Mouse (Mus musculus) myocyte (in vitro differentiated cells): ENCODE measurements around the gene H1foo. TPM values are rescaled to one million over a fixed set of nuclear protein-coding genes. Genes with fewer than 3 reads are reported as not detected.

Experiments used
- H3K27me3 ChIP-seq: one replicate; pipeline ENCODE4 v1.6.1; 2011; ENCODE audit not compliant: control insufficient read depth, insufficient read depth, insufficient read length
- H3K36me3 ChIP-seq: one replicate; pipeline ENCODE4 v1.6.1; 2011; ENCODE audit not compliant: control insufficient read depth, insufficient read depth
- H3K4me2 ChIP-seq: one replicate; pipeline ENCODE4 v1.6.1; 2011; ENCODE audit warnings: low read depth, control low read depth
- H3K4me3 ChIP-seq: one replicate; pipeline ENCODE4 v1.5.1; 2011; ENCODE audit warnings: mild to moderate bottlenecking, control low read depth, moderate library complexity
- H3K79me2 ChIP-seq: one replicate; pipeline ENCODE4 v1.6.1; 2011; ENCODE audit not compliant: control insufficient read depth, insufficient read depth
- H3ac ChIP-seq: one replicate; pipeline ENCODE4 v1.6.1; 2011; ENCODE audit not compliant: control insufficient read depth, insufficient read length
- CEBPB ChIP-seq: IDR thresholded peaks from 2 replicates; pipeline ENCODE4 v1.6.1; 2011; ENCODE audit warnings: mild to moderate bottlenecking, moderate library complexity; ENCODE audit not compliant: poor library complexity, insufficient read depth, severe bottlenecking
- E2F4 ChIP-seq: IDR thresholded peaks from one replicate; pipeline ENCODE4 v1.6.1; 2011; ENCODE audit warnings: mild to moderate bottlenecking, control low read depth, moderate library complexity; ENCODE audit not compliant: insufficient read depth
- MAX ChIP-seq: IDR thresholded peaks from one replicate; pipeline ENCODE4 v1.6.1; 2011; ENCODE audit warnings: low read depth, mild to moderate bottlenecking, control low read depth
- MYOD1 ChIP-seq, 3 experiments: IDR thresholded peaks; one replicate each; pipeline ENCODE4 v1.6.1; 2011; ENCODE audit warnings: control low read depth in 2 of 3, low read depth in 2 of 3, mild to moderate bottlenecking in 2 of 3, moderate library complexity in 1 of 3; ENCODE audit not compliant: insufficient read length in 2 of 3, control insufficient read depth in 1 of 3
- MYOG ChIP-seq, 3 experiments: IDR thresholded peaks; one replicate each; pipeline ENCODE4 v1.6.1; 2011; ENCODE audit warnings: control low read depth in 2 of 3, low read depth in 2 of 3, mild to moderate bottlenecking in 2 of 3; ENCODE audit not compliant: insufficient read length in 2 of 3, control insufficient read depth in 1 of 3, insufficient read depth in 1 of 3
- POLR2A ChIP-seq: IDR thresholded peaks from one replicate; pipeline ENCODE4 v1.6.1; 2011; ENCODE audit warnings: low read depth, mild to moderate bottlenecking, control low read depth, moderate library complexity; ENCODE audit not compliant: insufficient read length
- POLR2AphosphoS2 ChIP-seq: IDR thresholded peaks from one replicate; pipeline ENCODE4 v1.6.1; 2011; ENCODE audit warnings: low read depth, control low read depth; ENCODE audit not compliant: insufficient read length
- REST ChIP-seq: IDR thresholded peaks from one replicate; pipeline ENCODE4 v1.6.1; 2011; ENCODE audit warnings: mild to moderate bottlenecking, control low read depth, moderate library complexity; ENCODE audit not compliant: insufficient read depth, insufficient read length
- SRF ChIP-seq: IDR thresholded peaks from one replicate; pipeline ENCODE4 v1.6.1; 2011; ENCODE audit warnings: low read depth; ENCODE audit not compliant: control insufficient read depth, insufficient read length
- TCF12 ChIP-seq: IDR thresholded peaks from one replicate; pipeline ENCODE4 v1.6.1; 2011; ENCODE audit warnings: mild to moderate bottlenecking, control low read depth; ENCODE audit not compliant: poor library complexity, insufficient read depth, severe bottlenecking
- TCF3 ChIP-seq: IDR thresholded peaks from one replicate; pipeline ENCODE4 v1.6.1; 2011; ENCODE audit warnings: low read depth, control low read depth; ENCODE audit not compliant: insufficient read length
- USF1 ChIP-seq: IDR thresholded peaks from one replicate; pipeline ENCODE4 v1.6.1; 2011; ENCODE audit warnings: low read depth, mild to moderate bottlenecking, control low read depth, moderate library complexity
- polyA plus RNA-seq: library from polyadenylated mRNA; unstranded; fragments of >200 nt; fragmentation: generic; extraction: Trizol; gene quantifications from one replicate; pipeline ENCODE4 v1.2.1, GENCODE M21; 2012; ENCODE audit warnings: missing spikeins

The H1foo gene
- polyA plus RNA-seq, 1 experiment = not detected

- Histone ChIP-seq H3K27me3 (no peaks in the 10 kb centered on the region), H3K4me3 (no peak overlapping the region), H3ac (no peak overlapping the region), H3K4me2 (no peak overlapping the region), H3K36me3 (no peaks in the 10 kb centered on the region), H3K79me2 (no peaks in the 10 kb centered on the region)
- no peak for TF ChIP-seq POLR2AphosphoS2
- no peak for TF ChIP-seq E2F4
- TF ChIP-seq USF1 = no peak
- TF ChIP-seq TCF3 = no peak
- TF ChIP-seq TCF12 = no peak
- TF ChIP-seq POLR2A = no peak
- no peak for TF ChIP-seq REST
- TF ChIP-seq CEBPB = no peak
- no peak for TF ChIP-seq SRF
- TF ChIP-seq MAX = no peak
- no peak for TF ChIP-seq MYOD1 (IDR thresholded peaks at IDR 0.05; ENCODE audit: control insufficient read depth in 1 of 3, insufficient read length in 2 of 3, low read depth in 2 of 3)
- TF ChIP-seq MYOG (IDR thresholded peaks at IDR 0.05; ENCODE audit: control insufficient read depth in 1 of 3, insufficient read depth in 1 of 3, insufficient read length in 2 of 3, low read depth in 2 of 3) = no peak
Measured at GRCm38 (mm10) chr6:115941128-115941527, 3.6 kb upstream of the H1foo start.

- H3K36me3 ChIP-seq = no peaks in the 10 kb centered on the region
- no peak overlapping the region for H3K4me3 ChIP-seq
- H3K79me2 ChIP-seq = no peaks in the 10 kb centered on the region
- no peaks in the 10 kb centered on the region for H3K27me3 ChIP-seq
- TF ChIP-seq MYOD1 (IDR thresholded peaks at IDR 0.05; ENCODE audit: control insufficient read depth in 1 of 3, insufficient read length in 2 of 3, low read depth in 2 of 3) (no peak), MAX (no peak), MYOG (IDR thresholded peaks at IDR 0.05; ENCODE audit: control insufficient read depth in 1 of 3, insufficient read depth in 1 of 3, insufficient read length in 2 of 3, low read depth in 2 of 3) (no peak), E2F4 (no peak), USF1 (no peak), POLR2A (no peak), SRF (no peak), REST (no peak), CEBPB (no peak), TCF3 (no peak)
- H3K4me2 ChIP-seq = peak overlapping the region; percentile 44
- no peak overlapping the region for H3ac ChIP-seq
Measured at GRCm38 (mm10) chr6:115943498-115944427, 975 bp upstream of the H1foo start.

GRCm38 (mm10) chr6:115945633-115946032 lies 895 bp downstream of the H1foo start:
- Histone ChIP-seq H3K4me3 (no peak overlapping the region), H3K27me3 (no peaks in the 10 kb centered on the region), H3K4me2 (no peak overlapping the region), H3ac (no peak overlapping the region), H3K79me2 (no peaks in the 10 kb centered on the region), H3K36me3 (no peaks in the 10 kb centered on the region)
- no peak for TF ChIP-seq MAX
- TF ChIP-seq REST = no peak

GRCm38 (mm10) chr6:115946389-115946788 lies 1.7 kb downstream of the H1foo start:
- Histone ChIP-seq H3ac (no peak overlapping the region), H3K4me2 (no peak overlapping the region), H3K4me3 (no peak overlapping the region), H3K27me3 (no peaks in the 10 kb centered on the region), H3K79me2 (no peaks in the 10 kb centered on the region), H3K36me3 (no peaks in the 10 kb centered on the region)
- TF ChIP-seq MYOG (IDR thresholded peaks at IDR 0.05; ENCODE audit: control insufficient read depth in 1 of 3, insufficient read depth in 1 of 3, insufficient read length in 2 of 3, low read depth in 2 of 3) = peak in 2 of 3 experiments; percentile 72 to 75
- TF ChIP-seq MYOD1 (IDR thresholded peaks at IDR 0.05; ENCODE audit: control insufficient read depth in 1 of 3, insufficient read length in 2 of 3, low read depth in 2 of 3) = peak in 2 of 3 experiments; percentile 21 to 48
- TF ChIP-seq TCF3 = no peak
- no peak for TF ChIP-seq TCF12
- TF ChIP-seq POLR2AphosphoS2 = no peak

- no peak overlapping the region for H3K4me2 ChIP-seq
- no peak overlapping the region for H3K4me3 ChIP-seq
- H3K79me2 ChIP-seq = no peaks in the 10 kb centered on the region
- H3K27me3 ChIP-seq = no peaks in the 10 kb centered on the region
- peaks cover 4% of the 10 kb centered on the region for H3K36me3 ChIP-seq
- H3ac ChIP-seq = no peak overlapping the region
- TF ChIP-seq POLR2AphosphoS2 = no peak
- no peak for TF ChIP-seq SRF
- no peak for TF ChIP-seq MYOG (IDR thresholded peaks at IDR 0.05; ENCODE audit: control insufficient read depth in 1 of 3, insufficient read depth in 1 of 3, insufficient read length in 2 of 3, low read depth in 2 of 3)
- no peak for TF ChIP-seq E2F4
Measured at GRCm38 (mm10) chr6:115954506-115955074, 9.9 kb downstream of the H1foo start.
